Mouse (Mus musculus) CH12.LX (cell line): ENCODE measurements around the gene Polr3gl.

ENCODE experiments used
- BHLHE40 ChIP-seq: IDR thresholded peaks from 2 replicates; pipeline ENCODE4 v1.6.1; 2011; ENCODE audit warnings: mild to moderate bottlenecking, low read depth, low read length, improper control_type of control experiment
- CHD2 ChIP-seq: IDR thresholded peaks from 2 replicates; pipeline ENCODE4 v1.6.1; 2011; ENCODE audit warnings: low read length, improper control_type of control experiment
- CTCF ChIP-seq, 2 experiments: IDR thresholded peaks in 1 of 2; conservative IDR thresholded peaks in 1 of 2; 2 replicates each; pipeline ENCODE4 v1.5.1; 2011 to 2012; ENCODE audit warnings: low read depth in 2 of 2, low read length in 2 of 2, improper control_type of control experiment in 1 of 2, inconsistent platforms in 1 of 2, mild to moderate bottlenecking in 1 of 2, moderate library complexity in 1 of 2
- EP300 ChIP-seq: IDR thresholded peaks from 2 replicates; pipeline ENCODE4 v1.6.1; 2011; ENCODE audit warnings: low read length, improper control_type of control experiment
- MAX ChIP-seq: IDR thresholded peaks from 2 replicates; pipeline ENCODE4 v1.6.1; 2011; ENCODE audit warnings: low read length, improper control_type of control experiment
- NELFE ChIP-seq: IDR thresholded peaks from 2 replicates; pipeline ENCODE4 v1.6.1; 2011; ENCODE audit warnings: low read depth, low read length, improper control_type of control experiment

GRCm38 (mm10) chr3:96546880-96547279, 47.1 kb downstream of the Polr3gl start:
- no peak for TF ChIP-seq EP300
- no peak for TF ChIP-seq CHD2
- TF ChIP-seq NELFE: no peak
- no peak for TF ChIP-seq CTCF (conservative IDR thresholded peaks at IDR 0.05 in 1 of 2, IDR thresholded peaks at IDR 0.05 in 1 of 2; ENCODE audit: low read depth in 2 of 2, low read length in 2 of 2)
- TF ChIP-seq BHLHE40: no peak
- TF ChIP-seq MAX: no peak
